Mouse (Mus musculus): Measurements from ENCODE around the gene Gnao1.

Gene Gnao1

DNA sequence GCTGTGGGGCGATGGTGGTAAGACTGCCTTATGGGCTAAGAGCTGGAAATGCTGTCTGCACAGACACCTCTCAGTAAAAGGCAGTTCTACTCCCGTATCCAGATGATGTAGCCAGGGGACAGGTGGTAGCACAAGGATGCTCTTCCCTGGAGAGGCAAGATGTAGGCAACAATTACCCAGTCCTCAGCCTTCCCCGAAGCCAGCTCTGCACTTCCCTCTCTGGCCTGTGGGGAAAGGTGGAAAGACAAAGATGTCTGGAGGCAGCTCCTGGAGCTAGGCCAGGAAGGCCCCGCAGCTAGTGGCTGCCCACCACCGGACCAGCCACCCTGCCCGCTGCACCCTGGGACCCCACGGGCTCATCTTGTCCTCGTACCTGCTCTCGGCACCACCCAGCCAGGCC, 142.7 kb downstream of the Gnao1 start:
- no peak for DNase-seq

DNA sequence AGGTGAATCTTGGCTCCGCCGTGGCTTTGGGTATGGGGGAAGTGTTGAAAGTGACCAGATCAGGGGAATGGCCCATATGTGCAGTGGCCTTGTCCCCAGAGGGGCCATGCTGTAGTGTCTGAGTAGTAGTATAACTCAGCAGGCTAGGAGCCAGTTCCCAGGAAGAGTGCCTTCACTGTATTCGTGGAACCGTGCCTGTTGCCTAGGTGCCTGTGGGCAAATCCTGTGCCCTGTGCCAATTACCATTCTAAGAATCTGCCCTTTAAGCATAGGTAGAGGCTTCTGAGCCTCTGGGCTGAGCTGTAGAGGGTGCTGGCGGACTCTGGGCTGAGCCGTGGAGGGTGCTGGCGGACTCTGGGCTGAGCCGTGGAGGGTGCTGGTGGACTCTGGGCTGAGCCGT, 148.6 kb downstream of the Gnao1 start:
- DNase-seq, result peak; percentile 36 to 43

DNA sequence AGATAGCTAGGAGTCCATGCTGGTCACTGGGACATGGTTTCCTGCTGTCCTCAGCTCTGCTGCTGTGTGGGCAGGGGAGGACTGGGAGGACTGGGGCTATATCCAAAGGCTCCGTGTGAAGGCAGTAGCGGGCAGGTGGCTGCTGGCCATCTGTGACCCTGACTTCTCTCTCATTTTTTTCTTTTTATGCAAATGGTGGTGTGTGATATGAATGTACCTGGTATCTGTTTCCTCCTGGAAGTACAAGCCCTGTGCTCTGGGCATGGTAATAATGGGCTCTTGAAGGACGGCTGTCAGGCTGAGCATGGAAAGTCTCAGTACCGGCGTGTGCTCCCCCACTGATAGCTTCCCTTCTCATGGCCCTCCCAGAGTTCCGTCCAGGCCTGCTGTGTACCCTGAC, 151.1 kb downstream of the Gnao1 start:
- no peak for DNase-seq

DNA sequence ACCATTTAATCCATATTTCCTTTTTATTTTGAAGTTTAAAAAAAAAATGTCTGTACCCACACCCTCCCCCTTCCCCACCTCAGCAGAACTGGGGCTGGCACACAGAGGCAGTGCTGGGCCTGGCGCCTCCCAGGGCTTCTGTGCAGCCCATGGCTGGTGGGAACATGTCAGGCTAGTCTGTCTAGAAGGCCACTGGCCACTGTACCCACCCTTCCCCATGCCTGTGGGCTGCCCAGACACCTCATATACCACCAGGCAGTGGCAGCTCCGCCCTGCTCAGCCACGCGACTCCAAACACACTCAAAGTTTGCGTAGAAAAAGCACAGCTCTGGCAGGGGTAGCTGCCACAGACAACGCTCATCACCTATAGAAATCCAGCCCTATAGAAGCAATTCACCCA, 158.5 kb downstream of the Gnao1 start:
- DNase-seq, result no peak

DNA sequence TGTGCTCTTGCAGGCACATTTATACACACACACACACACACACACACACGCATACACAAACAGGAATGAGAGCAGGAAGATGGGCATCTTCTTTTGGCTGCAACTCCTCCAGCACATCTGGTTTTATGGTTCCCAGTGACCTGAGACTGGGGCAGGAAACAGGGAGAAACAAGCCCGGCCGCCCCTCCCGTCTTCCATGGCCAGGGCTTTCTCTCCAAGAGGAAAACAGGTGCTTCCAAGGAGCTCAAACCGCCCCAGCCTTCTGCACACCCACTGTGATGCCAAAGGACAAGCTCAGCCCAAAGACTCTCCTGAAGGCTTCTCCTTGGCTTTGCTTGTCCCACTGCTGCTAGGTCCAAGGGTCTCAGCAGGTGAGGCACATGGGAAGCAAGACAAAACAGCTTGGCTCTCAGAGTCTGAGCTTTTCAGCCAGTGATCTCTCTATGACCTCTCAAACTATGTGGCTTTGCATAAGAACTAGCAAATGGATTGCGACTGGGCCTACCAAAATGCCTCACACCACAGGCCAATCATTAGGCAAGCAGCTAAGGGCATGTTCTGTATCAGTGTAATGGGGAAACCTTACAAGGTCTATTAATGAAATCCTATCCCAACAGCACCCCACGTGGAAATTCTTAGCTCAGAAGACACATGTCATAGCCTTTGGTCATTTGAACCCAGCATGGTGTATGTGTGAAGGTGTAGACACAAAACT, 160.0 kb downstream of the Gnao1 start:
- DNase-seq, result no peak

DNA sequence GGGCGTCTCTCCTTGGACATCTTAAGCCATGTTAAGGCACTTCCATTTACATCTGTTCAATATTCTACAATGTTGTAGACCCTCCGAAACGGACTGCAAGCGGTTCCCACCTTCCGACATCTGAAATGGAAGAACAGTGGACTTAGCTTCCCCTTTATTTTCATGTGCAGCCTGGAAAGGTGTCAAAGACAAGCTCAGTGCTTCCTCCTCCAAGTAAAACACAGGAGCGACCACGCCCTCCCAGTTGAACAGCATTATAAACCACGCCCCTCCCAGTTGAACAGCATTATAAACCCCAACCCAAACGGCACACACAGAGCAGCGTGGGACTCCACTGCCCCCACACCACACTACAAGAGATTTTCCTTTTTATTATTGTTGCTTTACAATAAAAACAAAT, 161.7 kb downstream of the Gnao1 start:
- no peak for DNase-seq

DNA sequence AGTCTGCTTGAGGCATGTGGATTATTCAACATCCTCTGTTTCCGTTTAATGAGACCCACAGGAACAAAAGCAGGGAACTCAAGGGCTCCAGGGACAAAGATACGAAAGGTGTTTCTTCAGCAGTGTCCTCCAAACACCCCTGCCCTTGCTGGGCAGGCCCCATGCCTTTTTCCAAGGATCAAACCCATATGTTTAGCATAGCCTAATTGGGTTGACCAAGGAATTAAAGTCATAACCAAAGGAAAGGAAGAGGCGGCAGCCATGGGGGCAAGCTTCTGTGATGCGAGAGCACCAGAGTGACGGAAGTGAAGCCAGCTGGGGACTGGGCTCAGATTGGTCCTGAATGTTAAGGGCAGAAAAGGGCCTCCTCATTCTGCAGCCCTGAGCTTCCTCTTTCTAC, 162.4 kb downstream of the Gnao1 start:
- DNase-seq, result no peak

DNA sequence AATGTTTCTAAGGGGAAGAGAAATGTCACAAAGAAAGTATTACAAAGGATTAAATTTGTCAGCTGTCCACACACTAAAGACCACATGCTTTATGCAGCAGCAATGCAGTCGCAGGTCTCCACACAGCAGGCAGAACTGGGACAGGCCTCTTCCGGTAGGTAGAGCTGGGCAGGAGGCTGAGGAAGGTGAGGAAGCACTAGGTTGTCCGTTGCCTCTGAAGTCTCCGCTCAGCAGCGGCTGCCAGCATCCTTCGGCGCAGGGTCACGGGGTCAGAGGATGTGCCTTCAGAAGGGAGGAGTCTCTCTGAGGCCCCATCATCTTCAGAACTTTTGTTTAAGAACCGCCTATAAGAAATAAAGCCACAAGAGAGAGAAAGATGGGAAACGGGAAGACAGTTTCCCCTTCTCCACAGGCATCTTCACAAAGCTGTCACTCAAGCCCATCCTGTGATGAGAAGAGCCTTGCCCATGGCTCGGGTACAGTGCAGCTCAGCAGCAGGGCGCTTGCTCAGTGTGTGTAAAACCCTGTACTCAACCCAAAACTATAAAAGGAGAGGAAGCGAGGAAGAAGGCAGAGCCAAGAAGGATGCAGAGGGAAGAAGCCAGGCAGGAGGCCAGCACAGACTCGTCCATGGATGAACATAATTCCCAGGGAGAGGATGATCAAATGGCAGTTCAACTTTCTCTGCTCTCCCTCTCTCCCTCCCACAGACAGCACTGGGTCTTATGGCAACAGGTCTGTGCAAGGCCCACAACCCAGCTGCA, 163.4 kb downstream of the Gnao1 start:
- no peak for DNase-seq

DNA sequence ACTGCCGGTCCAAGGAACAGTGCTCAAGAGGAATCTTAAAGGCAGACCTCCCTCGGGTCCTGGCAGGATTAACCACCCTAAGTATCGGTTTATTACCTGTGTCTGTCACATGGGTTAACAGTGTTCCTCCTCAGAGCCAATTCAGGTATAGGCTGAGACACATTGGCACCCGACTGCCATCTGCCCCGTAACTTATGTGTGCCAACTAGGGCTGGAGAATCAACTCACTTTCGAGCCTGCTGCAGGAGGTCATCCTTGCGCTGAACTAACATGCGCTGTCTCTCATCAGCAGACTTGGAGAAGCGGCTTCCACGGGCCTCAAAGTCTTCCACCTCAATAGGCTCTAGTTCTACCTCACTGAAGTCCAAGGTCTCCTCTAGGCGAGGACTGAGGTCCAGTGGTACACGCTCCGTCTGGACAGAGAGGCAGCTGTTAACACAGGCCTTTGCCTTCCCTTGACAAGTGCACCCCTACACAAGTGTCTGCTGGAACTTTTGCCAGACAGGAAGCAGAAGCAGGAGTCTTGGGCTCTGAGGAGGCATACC, 164.1 kb downstream of the Gnao1 start:
- DNase-seq, result no peak

DNA sequence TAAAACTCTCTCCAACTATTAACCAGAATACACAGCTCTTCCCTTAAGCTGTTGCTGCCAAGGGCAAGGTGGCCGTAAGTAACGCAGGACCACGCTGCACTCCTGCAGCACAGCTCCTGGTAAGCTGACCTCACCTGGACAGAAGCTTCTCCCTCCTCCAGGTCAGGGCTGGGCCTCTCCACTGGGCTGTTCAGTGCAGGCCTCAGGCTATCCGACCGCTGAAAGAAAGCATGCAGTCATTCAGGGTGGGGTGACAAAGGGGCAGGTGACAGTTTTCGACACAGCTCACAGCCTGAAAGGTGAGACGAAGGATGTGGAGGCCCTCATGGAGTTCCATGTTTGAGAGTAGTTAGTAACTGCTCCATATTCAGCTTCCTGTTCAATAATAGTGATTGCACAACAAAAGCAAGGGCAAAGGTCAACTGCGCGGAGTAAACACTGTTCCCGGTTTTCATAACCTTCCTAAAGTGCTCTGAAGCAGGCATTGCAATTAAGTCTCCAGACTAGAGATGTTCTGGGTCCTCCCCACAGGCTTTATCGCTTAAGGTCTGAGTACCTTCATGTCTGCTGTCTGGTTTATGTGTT, 164.9 kb downstream of the Gnao1 start:
- peak; percentile 48 to 62 for DNase-seq

DNA sequence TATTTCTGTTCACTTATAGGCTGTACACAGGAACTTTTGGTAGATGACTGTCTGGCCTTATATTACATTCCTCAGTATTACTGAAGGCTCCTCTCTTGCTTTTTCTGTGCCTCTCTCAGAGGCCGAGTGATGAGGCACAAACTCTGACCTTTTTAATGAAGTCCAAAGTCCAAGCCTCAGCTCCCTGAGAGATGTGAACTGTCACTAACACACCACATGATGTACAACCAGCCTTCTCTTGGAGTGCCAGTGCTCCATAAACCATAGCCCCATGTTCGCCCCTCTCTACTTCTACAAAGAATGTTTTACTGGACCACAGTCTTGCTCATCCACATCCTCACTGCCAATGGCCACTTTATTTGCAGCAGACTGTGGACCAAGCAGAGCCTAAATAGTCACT, 165.6 kb downstream of the Gnao1 start:
- peak in 1 of 2 experiments; percentile 45 for DNase-seq

DNA sequence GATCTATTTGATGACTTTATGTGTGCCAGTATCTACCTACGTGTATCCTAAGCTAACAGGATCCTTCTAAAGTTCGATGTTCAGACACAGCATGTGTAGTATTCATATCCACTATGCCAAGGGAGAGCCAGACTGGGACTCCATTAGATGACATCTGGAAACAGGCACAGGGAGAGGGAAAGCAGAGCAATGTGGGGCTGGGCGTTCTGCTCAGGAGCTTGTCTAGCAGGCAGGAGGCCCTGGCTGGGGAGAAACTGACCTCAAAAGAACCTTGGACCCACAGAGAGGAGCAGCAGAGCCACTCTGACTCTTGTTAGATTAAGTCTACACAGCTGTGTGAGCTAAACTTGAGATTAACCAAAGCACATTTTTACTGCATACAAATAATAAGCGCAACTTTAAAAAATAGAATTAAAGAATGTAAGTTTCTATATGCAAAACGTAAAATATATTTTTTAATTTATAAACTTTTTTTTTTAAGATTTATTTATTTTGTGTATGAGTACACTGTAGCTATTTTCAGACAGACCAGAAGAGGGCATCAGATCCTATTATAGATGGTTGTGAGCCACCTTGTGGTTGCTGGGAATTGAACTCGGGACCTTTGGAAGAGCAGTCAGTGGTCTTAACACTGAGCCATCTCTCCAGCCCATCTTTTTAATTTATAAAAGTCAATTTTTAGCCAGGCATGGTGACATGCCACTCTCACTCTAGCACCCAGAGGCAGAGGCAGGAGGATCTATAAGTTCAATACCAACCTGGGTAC, 166.9 kb downstream of the Gnao1 start:
- no peak for DNase-seq

DNA sequence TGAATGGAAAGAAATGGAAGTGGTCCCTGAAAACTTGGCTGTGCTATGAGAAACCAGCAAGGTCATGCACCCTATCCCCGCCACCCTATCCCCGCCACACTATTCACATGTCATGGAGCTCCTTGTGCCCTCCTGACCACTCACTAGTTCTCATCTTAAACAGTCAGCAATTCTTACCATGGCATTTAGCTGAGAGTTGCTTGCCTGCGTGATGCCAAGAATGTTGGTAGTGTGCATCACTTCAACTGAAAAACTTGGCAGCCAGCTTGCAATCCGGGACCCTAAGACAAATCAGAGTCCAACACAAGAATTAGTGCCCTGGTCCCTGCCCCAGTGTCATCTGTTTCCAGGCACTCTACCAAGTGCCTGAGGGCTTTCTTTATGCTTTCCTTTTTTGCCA, 170.4 kb downstream of the Gnao1 start:
- peak; percentile 38 to 63 for DNase-seq

DNA sequence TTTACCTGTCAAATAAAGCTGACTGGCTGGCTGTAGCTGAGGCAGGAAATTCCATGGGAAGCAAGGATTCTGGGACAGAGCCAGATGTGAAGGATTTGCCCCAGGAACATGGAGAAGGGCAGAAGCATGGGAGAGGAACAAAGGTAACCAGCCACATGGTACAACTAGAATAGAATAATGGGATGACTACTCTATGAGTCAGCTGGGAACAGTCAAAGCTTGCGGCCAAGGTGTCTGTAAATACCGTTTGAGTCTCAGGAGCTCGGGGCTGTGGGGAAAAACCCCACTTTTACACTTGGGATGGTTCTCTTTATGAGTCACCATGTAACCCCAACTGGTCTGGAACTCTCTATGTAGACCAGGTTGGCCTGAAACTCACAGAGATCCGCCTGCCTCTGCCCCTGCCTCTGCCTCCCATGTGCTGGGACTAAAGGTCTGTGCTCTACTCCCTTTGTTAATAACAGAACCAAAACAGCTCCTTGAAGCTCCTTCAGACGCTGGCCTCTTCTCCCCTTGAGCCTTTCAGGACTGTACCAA, 172.0 kb downstream of the Gnao1 start:
- no peak for DNase-seq

DNA sequence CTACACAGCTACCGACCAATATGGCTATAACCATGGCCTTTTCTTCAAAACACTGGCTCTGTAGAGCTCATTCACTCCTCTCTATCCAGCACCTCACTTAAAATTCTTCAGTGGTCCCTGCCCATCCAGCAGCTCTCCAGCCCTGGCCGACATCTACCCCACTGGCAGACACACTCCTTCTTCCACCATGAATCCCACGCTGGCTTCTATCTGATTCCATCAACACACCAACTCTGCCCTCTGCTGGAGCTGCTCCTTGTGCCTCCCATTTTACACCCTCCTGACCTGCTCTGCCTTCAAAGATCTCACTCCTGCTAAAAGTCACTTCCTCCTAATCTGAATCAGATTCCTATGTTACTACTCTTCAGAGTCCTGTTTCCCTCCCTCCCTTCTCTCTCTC, 174.1 kb downstream of the Gnao1 start:
- peak in 1 of 2 experiments; percentile 50 for DNase-seq

DNA sequence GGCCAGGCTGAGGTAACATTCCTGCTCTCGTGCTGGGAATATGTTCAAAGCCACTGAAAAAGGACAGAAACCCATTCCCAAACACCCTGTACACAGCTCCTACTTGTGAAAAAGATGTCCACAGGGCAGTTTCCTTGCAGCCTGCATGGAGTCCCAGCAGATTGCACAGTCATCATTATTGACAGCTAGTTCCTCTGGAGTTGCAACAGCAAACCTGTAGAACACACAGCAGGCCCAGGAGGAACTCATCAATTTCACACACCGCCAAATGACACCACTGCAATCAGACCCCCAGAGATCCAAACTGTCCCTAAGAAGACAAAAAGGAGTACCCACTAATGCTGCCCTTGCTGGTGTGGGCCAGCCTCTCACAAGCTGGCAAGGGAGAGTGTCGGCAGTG, 175.0 kb downstream of the Gnao1 start:
- DNase-seq, result no peak

DNA sequence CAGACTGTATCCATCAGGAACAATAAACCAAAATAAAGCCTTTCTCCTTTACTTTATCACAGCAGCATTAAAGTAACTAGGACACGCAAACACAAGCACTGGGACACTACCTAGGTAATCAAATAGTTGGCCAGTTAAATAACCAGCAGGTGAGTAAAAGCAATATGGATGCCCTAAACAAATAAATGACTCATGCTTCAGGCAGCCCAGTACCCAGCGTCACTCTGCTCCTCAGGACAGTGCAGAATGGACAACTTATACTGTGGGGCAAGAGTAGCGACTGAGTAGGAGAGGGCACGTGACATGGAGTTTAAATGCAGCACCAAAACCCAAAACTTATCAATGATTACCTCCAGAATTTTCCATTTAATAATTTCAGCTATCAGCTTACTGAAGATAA, 180.0 kb downstream of the Gnao1 start:
- no peak for DNase-seq

DNA sequence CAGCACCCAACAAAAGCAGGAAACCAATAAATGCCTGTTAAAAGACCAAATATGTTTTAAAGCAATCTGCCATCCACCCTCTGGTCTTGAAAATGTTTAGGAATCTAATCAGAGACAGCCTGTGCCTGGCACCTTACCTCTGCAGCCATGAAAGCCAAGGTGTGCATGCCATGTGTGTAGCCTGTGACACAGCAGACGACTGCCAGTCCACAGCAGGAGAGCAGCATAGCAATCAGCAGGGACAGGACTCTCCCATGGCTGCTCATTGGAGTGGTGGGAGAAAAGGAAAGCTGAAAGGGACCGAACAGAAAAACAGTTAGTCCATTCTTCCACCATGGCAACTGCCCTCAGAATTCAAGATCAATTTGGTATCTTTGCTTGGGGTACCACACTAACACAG, 189.2 kb downstream of the Gnao1 start:
- DNase-seq, result no peak

DNA sequence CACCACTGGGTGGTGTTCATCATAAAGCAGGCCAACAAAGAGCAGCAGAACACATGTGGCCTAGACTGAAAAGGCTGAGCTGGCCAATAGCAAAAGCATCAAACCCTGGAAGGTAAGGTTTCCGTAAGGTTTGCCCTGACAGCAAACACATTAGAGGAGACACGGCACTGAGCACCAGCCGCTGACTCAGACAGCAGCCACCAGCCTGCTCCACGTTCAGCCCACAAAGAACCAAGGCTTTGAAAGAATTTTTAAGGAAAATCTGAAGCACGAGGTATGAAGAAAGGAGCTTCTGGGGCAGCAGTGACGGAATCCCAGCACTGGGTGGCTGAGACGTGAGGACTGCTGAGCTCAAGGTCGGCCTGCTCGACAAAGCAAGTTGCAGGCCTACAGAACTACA, 194.4 kb downstream of the Gnao1 start:
- DNase-seq, result no peak

DNA sequence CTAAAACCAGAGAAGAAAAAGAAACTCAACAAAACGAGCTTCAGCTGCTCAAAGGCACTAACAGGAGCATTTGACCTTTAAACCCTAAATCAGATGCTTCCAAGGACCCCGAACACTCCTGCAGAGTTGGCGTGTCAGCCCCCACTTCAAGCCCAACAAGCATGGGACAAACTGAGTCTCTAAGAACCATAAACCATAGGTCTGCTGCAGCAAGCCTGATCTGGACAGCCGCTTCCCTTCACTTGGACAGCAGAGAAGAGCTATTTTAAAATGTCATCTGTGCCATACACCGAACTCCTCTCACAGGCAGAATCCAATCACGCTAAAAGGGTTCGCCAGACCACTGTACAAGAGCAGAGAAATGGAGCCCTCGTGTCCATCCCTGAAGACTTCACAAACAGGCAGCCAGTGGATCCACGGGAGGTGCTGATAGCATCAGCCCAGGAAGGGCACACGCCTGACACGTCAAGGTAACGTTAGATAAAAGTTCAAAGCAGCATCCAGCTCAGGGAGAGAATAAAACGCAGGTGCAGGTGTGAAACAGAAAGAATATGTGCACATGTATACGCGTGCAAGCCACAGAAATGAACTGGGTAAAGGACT, 199.6 kb downstream of the Gnao1 start:
- no peak for DNase-seq

DNA sequence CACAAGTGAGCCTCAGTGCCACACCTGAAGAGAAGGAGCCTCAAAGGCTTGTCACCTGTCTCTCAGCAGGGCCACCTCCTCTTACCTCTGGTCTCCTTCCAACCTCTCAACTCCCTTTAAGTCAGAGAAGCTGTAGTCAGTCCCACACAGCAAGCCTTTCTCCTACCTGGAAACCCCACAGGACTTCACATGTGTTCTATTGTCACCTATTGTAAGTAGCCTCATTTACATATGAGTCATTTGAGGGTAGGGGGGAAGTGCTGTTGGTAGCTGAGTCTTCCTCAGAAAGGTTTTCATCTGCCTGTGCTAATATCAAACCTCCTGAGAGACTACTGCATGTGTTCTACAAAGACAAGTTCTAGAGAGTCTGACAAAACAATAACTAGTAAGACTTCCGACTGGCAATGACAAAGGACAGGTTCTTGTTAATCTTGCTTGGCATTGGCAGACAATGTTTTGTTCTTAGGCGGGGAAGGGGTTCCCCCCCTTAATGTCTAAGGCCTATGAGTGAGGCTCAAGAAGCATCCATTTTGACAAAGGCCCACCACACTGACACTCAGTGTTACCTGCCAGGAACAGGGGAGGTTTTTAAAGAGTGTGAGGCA, 200.4 kb downstream of the Gnao1 start:
- no peak for DNase-seq

All from kidney, postnatal 36 days (tissue).